Mouse (Mus musculus) bone marrow, adult 2 months (tissue): ENCODE measurements at regions not wholly inside any gene's neighbourhood (a gene's known extent, or its start where the extent isn't known, plus 50 kb on each side); places are given as distances from the start of the nearest gene placed in this dataset.

Experiments
- H3K27ac ChIP-seq: fragments of 200-500 bp; 2 replicates; pipeline ENCODE4 v1.5.1; 2012; ENCODE audit warnings: low read depth, mild to moderate bottlenecking, control low read depth, inconsistent platforms, low read length; ENCODE audit not compliant: control insufficient read depth, poor library complexity, insufficient read depth
- H3K4me1 ChIP-seq: fragments of 200-500 bp; 2 replicates; pipeline ENCODE4 v1.6.1; 2011; ENCODE audit warnings: low read length; ENCODE audit not compliant: control insufficient read depth, insufficient read depth
- H3K4me3 ChIP-seq: fragments of 200-500 bp; replicated peaks from 2 replicates; pipeline ENCODE3; 2011; ENCODE audit warnings: mild to moderate bottlenecking, low read depth, low read length, control low read depth; ENCODE audit not compliant: control insufficient read depth
- CTCF ChIP-seq: fragments of 200-500 bp; IDR thresholded peaks from 2 replicates; pipeline ENCODE4 v1.5.1; 2011; ENCODE audit warnings: low read length, control low read depth; ENCODE audit not compliant: control insufficient read depth, insufficient read depth
- POLR2A ChIP-seq: fragments of 200-500 bp; IDR thresholded peaks from 2 replicates; pipeline ENCODE4 v1.6.1; 2011; ENCODE audit warnings: low read depth, mild to moderate bottlenecking, control low read depth, low read length, borderline replicate concordance; ENCODE audit not compliant: control insufficient read depth
- WGBS: fragments of 180-500 bp; shearing (Covaris S2); methylation state at CpG from one replicate; pipeline ENCODE4 v1.1.7; 2018; 5-methylcytosine and 5-hydroxymethylcytosine counted together

DNA sequence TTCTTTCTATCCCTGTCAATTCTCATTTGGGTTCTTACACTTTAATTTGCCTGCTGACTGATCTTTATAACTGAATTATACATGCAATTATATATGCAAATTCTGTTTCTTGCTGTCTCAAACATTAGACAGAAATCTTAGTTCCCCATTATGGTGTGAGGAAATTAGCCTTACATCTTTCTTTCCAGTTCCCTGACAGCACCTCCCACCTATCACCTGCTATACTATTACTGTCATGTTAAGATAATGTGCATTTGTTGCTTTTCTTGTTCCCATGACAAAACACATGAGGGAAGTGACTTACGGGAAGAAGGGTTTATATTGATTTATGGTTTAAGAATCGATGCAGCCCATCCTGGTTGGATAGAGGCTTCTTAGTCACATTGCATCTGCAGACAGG is 246.0 kb downstream of the Hace1 start:
- Histone ChIP-seq H3K4me1 (peaks cover 1% of the 10 kb centered on the region; the same call in 1 of the 2 replicates), H3K27ac (no peak overlapping the region), H3K4me3 (no peak overlapping the region)
- 35% methylated on average over 2 of the region's 2 CpGs for WGBS
- TF ChIP-seq POLR2A (no peak), CTCF (no peak)

DNA sequence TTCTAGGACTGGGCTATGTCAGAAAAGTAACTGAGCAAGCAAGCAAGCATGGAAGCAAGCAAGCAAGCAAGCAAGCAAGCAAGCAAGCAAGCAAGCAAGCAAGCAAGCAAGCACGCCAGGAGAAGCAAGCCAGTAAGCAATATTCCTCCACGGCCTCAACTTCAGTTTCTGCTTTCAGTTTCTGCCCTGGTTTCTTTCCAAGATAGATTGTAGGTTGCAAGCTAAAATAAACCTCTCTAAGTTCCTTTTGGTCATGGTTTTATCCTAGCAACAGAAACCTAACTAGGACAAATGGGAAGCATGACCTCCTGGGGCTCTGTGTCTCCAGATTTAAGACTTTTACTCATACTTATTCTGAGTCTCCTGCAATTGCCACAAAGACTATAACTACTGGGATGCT is 271.0 kb downstream of the Hace1 start:
- Histone ChIP-seq H3K27ac (no peak overlapping the region), H3K4me3 (no peak overlapping the region), H3K4me1 (no peaks in the 10 kb centered on the region)
- TF ChIP-seq POLR2A (no peak), CTCF (no peak)
- 64% methylated on average over 2 of the region's 2 CpGs for WGBS

- H3K27ac ChIP-seq, result no peak overlapping the region
- 87% methylated on average over 1 of the region's 1 CpGs for WGBS
- no peaks in the 10 kb centered on the region for H3K4me1 ChIP-seq
- no peak overlapping the region for H3K4me3 ChIP-seq
- TF ChIP-seq CTCF, result no peak
- TF ChIP-seq POLR2A, result no peak
Observed at GRCm38 (mm10) chr10:45849841-45850240, 272.2 kb downstream of the Hace1 start.

- no peak overlapping the region for H3K27ac ChIP-seq
- no peaks in the 10 kb centered on the region for H3K4me1 ChIP-seq
- no peak for TF ChIP-seq POLR2A
- no peak for TF ChIP-seq CTCF
- no peak overlapping the region for H3K4me3 ChIP-seq
- WGBS, result 63% methylated on average over 6 of the region's 6 CpGs
Observed at GRCm38 (mm10) chr10:45850625-45851024, 273.0 kb downstream of the Hace1 start.

DNA sequence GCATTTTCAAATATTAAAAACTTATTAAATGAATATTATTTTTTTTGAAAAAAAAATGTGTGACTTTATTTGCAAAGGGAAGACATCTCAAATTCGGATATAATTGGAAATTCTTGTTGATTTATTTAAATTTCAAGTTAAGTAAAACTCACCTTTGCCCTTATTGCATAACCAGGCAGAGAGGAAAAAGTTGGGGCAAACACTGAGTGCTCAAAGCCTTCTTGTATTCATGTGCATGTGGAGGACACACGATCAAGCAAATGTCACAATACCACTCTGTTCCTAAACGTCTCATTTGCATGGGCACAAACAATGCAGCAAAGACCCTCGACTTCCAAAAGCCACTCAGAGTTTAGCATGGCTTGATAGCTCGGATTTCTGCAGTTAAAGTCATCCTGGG is 275.1 kb downstream of the Hace1 start:
- WGBS, result 60% methylated on average over 5 of the region's 5 CpGs
- TF ChIP-seq POLR2A (no peak), CTCF (no peak)
- no peak overlapping the region for H3K4me3 ChIP-seq
- H3K27ac ChIP-seq, result no peak overlapping the region
- H3K4me1 ChIP-seq, result no peaks in the 10 kb centered on the region

DNA sequence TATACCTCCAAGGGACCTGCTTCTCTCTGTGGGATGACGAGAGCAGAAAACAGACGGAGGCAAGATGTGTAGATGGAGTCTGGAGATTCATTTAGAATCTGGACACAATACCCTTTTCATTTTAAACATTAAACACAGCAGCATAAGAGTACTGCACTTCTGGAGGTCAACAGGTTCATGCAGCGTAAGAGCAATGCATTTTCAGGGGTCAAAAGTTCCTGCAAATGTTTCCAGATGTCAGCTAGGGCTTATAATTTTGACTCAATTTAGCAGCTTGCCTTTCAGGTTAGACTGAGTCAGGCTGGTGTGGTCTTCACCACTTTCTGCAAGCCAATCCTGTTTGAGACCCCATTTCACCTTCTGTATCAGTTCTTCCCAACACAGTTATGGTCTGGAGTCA is 277.9 kb downstream of the Hace1 start:
- H3K4me3 ChIP-seq, result no peak overlapping the region
- H3K27ac ChIP-seq, result no peak overlapping the region
- 85% methylated on average over 3 of the region's 3 CpGs for WGBS
- TF ChIP-seq POLR2A, result no peak
- no peak for TF ChIP-seq CTCF
- H3K4me1 ChIP-seq, result peaks cover 1% of the 10 kb centered on the region; the same call in 1 of the 2 replicates

GRCm38 (mm10) chr10:45859137-45859536 is 281.5 kb downstream of the Hace1 start:
- 50% methylated on average over 3 of the region's 3 CpGs for WGBS
- H3K4me1 ChIP-seq, result peaks cover 1% of the 10 kb centered on the region; the same call in 1 of the 2 replicates
- H3K4me3 ChIP-seq, result no peak overlapping the region
- TF ChIP-seq CTCF (no peak), POLR2A (no peak)
- no peak overlapping the region for H3K27ac ChIP-seq

DNA sequence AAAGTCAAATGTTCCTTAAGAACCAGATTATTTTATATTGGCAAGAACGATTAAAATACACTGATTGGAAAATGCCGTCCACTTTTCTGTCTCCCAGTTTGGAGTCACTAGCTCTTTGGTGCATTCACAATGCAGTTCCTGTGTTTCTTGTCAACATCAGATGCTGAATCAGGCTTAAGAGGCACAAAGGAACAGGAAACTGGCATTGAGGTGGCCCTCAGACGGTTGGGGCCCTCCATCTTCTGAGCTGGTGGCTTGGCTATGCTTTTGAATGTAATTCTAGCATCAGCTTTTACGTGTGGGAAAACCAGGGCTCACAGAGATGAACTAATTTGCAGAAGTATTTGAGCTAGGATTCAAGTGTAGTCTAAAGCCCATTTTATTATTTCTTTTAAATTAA is 282.3 kb downstream of the Hace1 start:
- Histone ChIP-seq H3K4me1 (peaks cover 1% of the 10 kb centered on the region; the same call in 1 of the 2 replicates), H3K4me3 (no peak overlapping the region), H3K27ac (no peak overlapping the region)
- TF ChIP-seq CTCF (no peak), POLR2A (no peak)
- WGBS, result 49% methylated on average over 4 of the region's 4 CpGs

GRCm38 (mm10) chr10:45860696-45861095 is 283.1 kb downstream of the Hace1 start:
- 73% methylated on average over 4 of the region's 4 CpGs for WGBS
- no peak for TF ChIP-seq POLR2A
- TF ChIP-seq CTCF, result no peak
- peaks cover 1% of the 10 kb centered on the region; the same call in 1 of the 2 replicates for H3K4me1 ChIP-seq
- no peak overlapping the region for H3K27ac ChIP-seq
- no peak overlapping the region for H3K4me3 ChIP-seq
